Comparison of ENCODE assay signal across 9 mouse cellular contexts in genomic region chr10:128890383-128891295, GRCm38 (mm10). TPM values are rescaled to one million over a fixed set of nuclear protein-coding genes. Genes with fewer than 3 reads are reported as not detected.
A peak's percentile ranks its signal among the peaks of the same experiment; 100 is the strongest.
DNase-seq lines count a peak whose midpoint lies in the region; ATAC-seq and TF ChIP-seq lines count a peak whose summit lies in the region.
"Had no signal": no experiment of that assay in that cellular context is flagged by ENCODE, and none has a peak within 500 bp of the region (broad histone marks: within the 10 kb centered on the region; RNA-seq: fewer than 3 reads in every experiment).

No protein-coding gene starts in this region.

- H3K9me3 ChIP-seq in limb, embryonic 11.5 days (ENCODE audit: control insufficient read depth, low read length): no peaks in the 10 kb centered on the region
- H3K9me3 ChIP-seq in neural tube, embryonic 13.5 days: no peaks in the 10 kb centered on the region

- DNase-seq in adrenal gland, postnatal 36 days: peak; percentile 12 to 35
- no peak for DNase-seq in adrenal gland, postnatal 25 days
- DNase-seq in limb, embryonic 11.5 days (ENCODE audit: low spot score): peak; percentile 56
- no peak for DNase-seq in frontal cortex, postnatal 14 days (ENCODE audit: low spot score in 2 of 2)
- DNase-seq in gastrocnemius, postnatal 14 days: no peak

- peak; percentile 32; the same call in 1 of the 2 replicates for TF ChIP-seq POLR2A in embryonic fibroblast, embryonic 13.5 days (IDR thresholded peaks at IDR 0.05; ENCODE audit: low read depth, low read length)

- 0 out of 2 replicates have a peak, but pooled peaks have one; percentile 8 for ATAC-seq in limb, embryonic 11.5 days (ENCODE audit: insufficient number of reproducible peaks, low FRiP score, low TSS enrichment, low read depth)
- peak; percentile 23 for ATAC-seq in neural tube, embryonic 13.5 days (ENCODE audit: low read depth)

- under 1% methylated on average over 40 of the region's 40 CpGs for WGBS in limb, embryonic 11.5 days
- under 1% methylated on average over 40 of the region's 40 CpGs for WGBS in neural tube, embryonic 13.5 days

- peak overlapping the region; percentile 75 for H3ac ChIP-seq in C2C12 (ENCODE audit: control insufficient read depth, insufficient read length, low read depth)

- H3K27ac ChIP-seq in embryonic fibroblast, embryonic 13.5 days (ENCODE audit: insufficient read depth, low read length): peak overlapping the region; percentile 8
- peak overlapping the region; percentile 96 for H3K27ac ChIP-seq in limb, embryonic 11.5 days (replicated peaks; ENCODE audit: low read depth, low read length)
- H3K27ac ChIP-seq in neural tube, embryonic 13.5 days (replicated peaks): peak overlapping the region; percentile 99

- no peaks in the 10 kb centered on the region for H3K27me3 ChIP-seq in C2C12 (ENCODE audit: control insufficient read depth, insufficient read depth, insufficient read length)
- H3K27me3 ChIP-seq in limb, embryonic 11.5 days (ENCODE audit: control insufficient read depth, insufficient read depth, low read length): no peaks in the 10 kb centered on the region
- peaks cover 5% of the 10 kb centered on the region; the same call in 1 of the 2 replicates for H3K27me3 ChIP-seq in neural tube, embryonic 13.5 days

- H3K9ac ChIP-seq in limb, embryonic 11.5 days (ENCODE audit: low read length): peak overlapping the region; percentile 89
- peak overlapping the region; percentile 91 for H3K9ac ChIP-seq in neural tube, embryonic 13.5 days

- no peak for TF ChIP-seq CTCF in C2C12 (IDR thresholded peaks at IDR 0.05; ENCODE audit: control insufficient read depth, insufficient read depth, insufficient read length)
- TF ChIP-seq CTCF in embryonic fibroblast, embryonic 13.5 days (IDR thresholded peaks at IDR 0.05; ENCODE audit: borderline replicate concordance, insufficient read depth, low read length): no peak

- peak overlapping the region; percentile 49 for H3K4me3 ChIP-seq in C2C12 (ENCODE audit: insufficient read depth, poor library complexity, severe bottlenecking)
- H3K4me3 ChIP-seq in embryonic fibroblast, embryonic 13.5 days (ENCODE audit: insufficient read depth, low read length): peak overlapping the region; percentile 81
- peak overlapping the region; percentile 89 for H3K4me3 ChIP-seq in limb, embryonic 11.5 days (ENCODE audit: low read depth, low read length)
- peak overlapping the region; percentile 83 for H3K4me3 ChIP-seq in neural tube, embryonic 13.5 days

- H3K79me3 ChIP-seq in C2C12 (ENCODE audit: low read depth): peaks cover 2% of the 10 kb centered on the region

- intact Hi-C loops in gastrocnemius, postnatal 14 days (cut with DNase I; ENCODE audit: low total_unique reads): loop anchor here (5.0 kb wide), 2 partner anchors 43 to 158 kb away; no protein-coding TSS in a partner anchor

- H3K36me3 ChIP-seq in C2C12 (ENCODE audit: control insufficient read depth, insufficient read depth): no peaks in the 10 kb centered on the region
- no peaks in the 10 kb centered on the region; the same call in 1 of the 2 replicates for H3K36me3 ChIP-seq in limb, embryonic 11.5 days (ENCODE audit: control insufficient read depth, insufficient read depth, low read length)
- peaks cover 26% of the 10 kb centered on the region for H3K36me3 ChIP-seq in neural tube, embryonic 13.5 days

- H3K4me1 ChIP-seq in embryonic fibroblast, embryonic 13.5 days (ENCODE audit: control insufficient read depth, insufficient read depth, low read length): peaks cover 4% of the 10 kb centered on the region
- H3K4me1 ChIP-seq in limb, embryonic 11.5 days (ENCODE audit: control insufficient read depth, insufficient read depth, low read length): peaks cover 15% of the 10 kb centered on the region
- peaks cover 59% of the 10 kb centered on the region for H3K4me1 ChIP-seq in neural tube, embryonic 13.5 days (replicated peaks)

- peaks cover 10% of the 10 kb centered on the region for H3K79me2 ChIP-seq in C2C12 (ENCODE audit: control insufficient read depth, insufficient read depth)

- H3K4me2 ChIP-seq in limb, embryonic 11.5 days (ENCODE audit: low read depth, severe bottlenecking): peak overlapping the region; percentile 80
- peak overlapping the region; percentile 85 for H3K4me2 ChIP-seq in neural tube, embryonic 13.5 days

TF ChIP-seq in C2C12, 6 proteins besides CTCF, POLR2A, EP300 and RAD21:
- TF ChIP-seq USF1 (IDR thresholded peaks at IDR 0.05; ENCODE audit: low read depth) (no peak), MAX (IDR thresholded peaks at IDR 0.05) (no peak), MYOG (IDR thresholded peaks at IDR 0.05; ENCODE audit: control insufficient read depth, extremely low read depth, insufficient read length) (no peak), FOSL1 (IDR thresholded peaks at IDR 0.05; ENCODE audit: insufficient read depth, low read length, poor library complexity, severe bottlenecking) (no peak), CEBPB (IDR thresholded peaks at IDR 0.05; ENCODE audit: low read depth) (no peak)

RNA-seq across cellular contexts. Expression of gene Gdf11, which starts 0.9 kb away (rescaled TPM):
- total RNA-seq in adrenal gland, postnatal 36 days (2021): 1 to 10 TPM; 1.7 to 2.3 TPM
- total RNA-seq in adrenal gland, postnatal 25 days (2021): 1.5 and 1.9 TPM in 2 replicates
- polyA plus RNA-seq in C2C12 (2012; fragmentation: generic; extraction: Trizol): 17.0 TPM
- 16.3 and 19.4 TPM in 2 replicates for polyA plus RNA-seq in embryonic fibroblast, embryonic 13.5 days (2011; ENCODE audit: insufficient read length, low read depth, missing spikeins)
- polyA plus RNA-seq in limb, embryonic 11.5 days (2014; fragmentation: Nextera tagmentation; extraction: Ambion mirVana): 17.5 and 18.1 TPM in 2 replicates
- 11.8 and 13.5 TPM in 2 replicates for polyA plus RNA-seq in neural tube, embryonic 13.5 days (2015; fragmentation: Nextera tagmentation; extraction: Ambion mirVana)
- 1 to 10 TPM; 6.7 to 7.1 TPM for total RNA-seq in gastrocnemius, postnatal 14 days (2021)

RNA-seq across cellular contexts. Expression of gene Cd63, which starts 10.2 kb away (rescaled TPM):
- 100 to 1,000 TPM; 285 to 398 TPM for total RNA-seq in adrenal gland, postnatal 36 days (2021)
- total RNA-seq in adrenal gland, postnatal 25 days (2021): 238 and 302 TPM in 2 replicates
- polyA plus RNA-seq in C2C12 (2012; fragmentation: generic; extraction: Trizol): 2,043 TPM
- 686 and 779 TPM in 2 replicates for polyA plus RNA-seq in embryonic fibroblast, embryonic 13.5 days (2011; ENCODE audit: insufficient read length, low read depth, missing spikeins)
- 425 and 427 TPM in 2 replicates for polyA plus RNA-seq in limb, embryonic 11.5 days (2014; fragmentation: Nextera tagmentation; extraction: Ambion mirVana)
- polyA plus RNA-seq in neural tube, embryonic 13.5 days (2015; fragmentation: Nextera tagmentation; extraction: Ambion mirVana): 228 and 241 TPM in 2 replicates
- 100 to 1,000 TPM; 121 to 151 TPM for total RNA-seq in gastrocnemius, postnatal 14 days (2021)

RNA-seq across cellular contexts. Expression of gene Rdh5, which starts 32.0 kb away (rescaled TPM):
- total RNA-seq in adrenal gland, postnatal 36 days (2021): 10 to 100 TPM; 12.0 to 14.0 TPM
- 7.7 and 15.9 TPM in 2 replicates for total RNA-seq in adrenal gland, postnatal 25 days (2021)
- polyA plus RNA-seq in C2C12 (2012; fragmentation: generic; extraction: Trizol): 12.6 TPM
- polyA plus RNA-seq in embryonic fibroblast, embryonic 13.5 days (2011; ENCODE audit: insufficient read length, low read depth, missing spikeins): 5.5 and 7.7 TPM in 2 replicates
- polyA plus RNA-seq in limb, embryonic 11.5 days (2014; fragmentation: Nextera tagmentation; extraction: Ambion mirVana): 7.7 and 7.8 TPM in 2 replicates
- polyA plus RNA-seq in neural tube, embryonic 13.5 days (2015; fragmentation: Nextera tagmentation; extraction: Ambion mirVana): 14.1 and 16.9 TPM in 2 replicates
- 1 to 10 TPM; 5.6 to 7.7 TPM for total RNA-seq in gastrocnemius, postnatal 14 days (2021)

RNA-seq across cellular contexts. Expression of gene Bloc1s1, which starts 33.2 kb away (rescaled TPM):
- 100 to 1,000 TPM; 187 to 198 TPM for total RNA-seq in adrenal gland, postnatal 36 days (2021)
- 189 and 195 TPM in 2 replicates for total RNA-seq in adrenal gland, postnatal 25 days (2021)
- polyA plus RNA-seq in C2C12 (2012; fragmentation: generic; extraction: Trizol): 204 TPM
- polyA plus RNA-seq in embryonic fibroblast, embryonic 13.5 days (2011; ENCODE audit: insufficient read length, low read depth, missing spikeins): 80.5 and 91.4 TPM in 2 replicates
- 203 and 211 TPM in 2 replicates for polyA plus RNA-seq in limb, embryonic 11.5 days (2014; fragmentation: Nextera tagmentation; extraction: Ambion mirVana)
- 299 and 314 TPM in 2 replicates for polyA plus RNA-seq in neural tube, embryonic 13.5 days (2015; fragmentation: Nextera tagmentation; extraction: Ambion mirVana)
- total RNA-seq in gastrocnemius, postnatal 14 days (2021): 100 to 1,000 TPM; 174 to 181 TPM

RNA-seq across cellular contexts. Expression of gene Itga7, which starts 43.0 kb away (rescaled TPM):
- 10 to 100 TPM; 10.4 to 16.0 TPM for total RNA-seq in adrenal gland, postnatal 36 days (2021)
- 9.6 and 10.2 TPM in 2 replicates for total RNA-seq in adrenal gland, postnatal 25 days (2021)
- 100 TPM for polyA plus RNA-seq in C2C12 (2012; fragmentation: generic; extraction: Trizol)
- 16.9 and 22.1 TPM in 2 replicates for polyA plus RNA-seq in embryonic fibroblast, embryonic 13.5 days (2011; ENCODE audit: insufficient read length, low read depth, missing spikeins)
- 0.10 and 0.12 TPM in 2 replicates for polyA plus RNA-seq in limb, embryonic 11.5 days (2014; fragmentation: Nextera tagmentation; extraction: Ambion mirVana)
- polyA plus RNA-seq in neural tube, embryonic 13.5 days (2015; fragmentation: Nextera tagmentation; extraction: Ambion mirVana): 12.1 and 15.5 TPM in 2 replicates
- total RNA-seq in gastrocnemius, postnatal 14 days (2021): 10 to 100 TPM; 88.7 to 94.7 TPM
- total RNA-seq: hematopoietic stem cell, adult 5-6 weeks had no signal

Comparison
In these comparisons a context has a peak if more than half of its experiments do, and no peak if none do; other contexts are left out.
1. DNase-seq: peak in adrenal gland, postnatal 36 days (2 of 2) and limb, embryonic 11.5 days (single experiment); none in adrenal gland, postnatal 25 days (single experiment), frontal cortex, postnatal 14 days (0 of 2) and gastrocnemius, postnatal 14 days (single experiment).
2. H3K27ac ChIP-seq: peak in every context shown above with its lines; median percentile 99 in neural tube, embryonic 13.5 days; 96 in limb, embryonic 11.5 days; 8 in embryonic fibroblast, embryonic 13.5 days.
3. Peak in every context shown above with its lines, with median percentiles within 50 percentile points of each other: H3K4me3 ChIP-seq.